Mouse (Mus musculus) hindbrain, embryonic 14.5 days (tissue): ENCODE results near the gene Kpna3. TPM values are rescaled to one million over a fixed set of nuclear protein-coding genes. Genes with fewer than 3 reads are reported as not detected.

ENCODE experiments used
- ATAC-seq: fragments of 200-750 bp; cut with Nextera tagmentation; 2 replicates; pipeline ENCODE4 v1.8.0; 2017; ENCODE audit warnings: moderate number of reproducible peaks, mild to moderate bottlenecking, moderate TSS enrichment, moderate library complexity; ENCODE audit not compliant: low FRiP score
- DNase-seq: peaks from one replicate; pipeline ENCODE4 v3.0.0-alpha.2; 2015; ENCODE audit warnings: low spot score
- H3K27ac ChIP-seq: fragments of 300-500 bp; sonication (generic); 2 replicates; pipeline ENCODE4 v1.5.1; 2014; ENCODE audit warnings: mild to moderate bottlenecking, moderate library complexity
- H3K27me3 ChIP-seq: fragments of 300-500 bp; sonication (generic); 2 replicates; pipeline ENCODE4 v1.6.1; 2014; ENCODE audit warnings: mild to moderate bottlenecking, low read length, mixed read lengths; ENCODE audit not compliant: control insufficient read depth, insufficient read depth
- H3K36me3 ChIP-seq: fragments of 300-500 bp; sonication (generic); replicated peaks from 2 replicates; pipeline ENCODE4 v1.6.1; 2014; ENCODE audit not compliant: control insufficient read depth, insufficient read depth
- H3K4me1 ChIP-seq: fragments of 300-500 bp; sonication (generic); replicated peaks from 2 replicates; pipeline ENCODE4 v1.6.1; 2014; ENCODE audit warnings: antibody characterized with exemption, low read length, mixed read lengths; ENCODE audit not compliant: control insufficient read depth, insufficient read depth
- H3K4me2 ChIP-seq: fragments of 300-500 bp; sonication (generic); replicated peaks from 2 replicates; pipeline ENCODE4 v1.6.1; 2014; ENCODE audit warnings: mild to moderate bottlenecking, moderate library complexity
- H3K4me3 ChIP-seq: fragments of 300-500 bp; sonication (generic); replicated peaks from 2 replicates; pipeline ENCODE4 v1.5.1; 2014; ENCODE audit warnings: mild to moderate bottlenecking, low read length
- H3K9ac ChIP-seq: fragments of 300-500 bp; sonication (generic); 2 replicates; pipeline ENCODE4 v1.6.1; 2014
- H3K9me3 ChIP-seq: fragments of 300-500 bp; sonication (generic); 2 replicates; pipeline ENCODE4 v1.6.1; 2016; ENCODE audit warnings: low read length; ENCODE audit not compliant: control insufficient read depth
- WGBS: fragments of 180-500 bp; shearing (Covaris S2); extraction: QIAGEN DNeasy Blood & Tissue Kit; methylation state at CpG from one replicate; pipeline ENCODE4 v1.1.7; 2014; 5-methylcytosine and 5-hydroxymethylcytosine counted together
- polyA plus RNA-seq: library from polyadenylated mRNA; unstranded; fragments of >200 nt; fragmentation: Nextera tagmentation; extraction: Ambion mirVana; gene quantifications from 2 replicates; pipeline ENCODE4 v1.2.1, GENCODE M21; 2014

The Kpna3 gene
- polyA plus RNA-seq, 1 experiment from 2014 or later, result 83.7 TPM

GRCm38 (mm10) chr14:61360131-61360980, 79.3 kb downstream of the Kpna3 start, which contains the start of gene Ebpl:
Ebpl (minus strand) TSS chr14:61360439.
- peak; percentile 82 for DNase-seq
- under 1% methylated on average over 40 of the region's 40 CpGs for WGBS
- H3K4me2 ChIP-seq, result peak within 1 kb of the TSS; percentile 68
- H3K27ac ChIP-seq, result peak within 1 kb of the TSS; percentile 81
- peaks cover under 1% of the 10 kb centered on the region for H3K36me3 ChIP-seq
- no peaks in the 10 kb centered on the region for H3K9me3 ChIP-seq
- peaks cover 19% of the 10 kb centered on the region for H3K4me1 ChIP-seq
- H3K27me3 ChIP-seq, result no peaks in the 10 kb centered on the region
- peak; percentile 95 for ATAC-seq
- peak within 1 kb of the TSS; percentile 67 for H3K4me3 ChIP-seq
- H3K9ac ChIP-seq, result peak within 1 kb of the TSS; percentile 81

DNA sequence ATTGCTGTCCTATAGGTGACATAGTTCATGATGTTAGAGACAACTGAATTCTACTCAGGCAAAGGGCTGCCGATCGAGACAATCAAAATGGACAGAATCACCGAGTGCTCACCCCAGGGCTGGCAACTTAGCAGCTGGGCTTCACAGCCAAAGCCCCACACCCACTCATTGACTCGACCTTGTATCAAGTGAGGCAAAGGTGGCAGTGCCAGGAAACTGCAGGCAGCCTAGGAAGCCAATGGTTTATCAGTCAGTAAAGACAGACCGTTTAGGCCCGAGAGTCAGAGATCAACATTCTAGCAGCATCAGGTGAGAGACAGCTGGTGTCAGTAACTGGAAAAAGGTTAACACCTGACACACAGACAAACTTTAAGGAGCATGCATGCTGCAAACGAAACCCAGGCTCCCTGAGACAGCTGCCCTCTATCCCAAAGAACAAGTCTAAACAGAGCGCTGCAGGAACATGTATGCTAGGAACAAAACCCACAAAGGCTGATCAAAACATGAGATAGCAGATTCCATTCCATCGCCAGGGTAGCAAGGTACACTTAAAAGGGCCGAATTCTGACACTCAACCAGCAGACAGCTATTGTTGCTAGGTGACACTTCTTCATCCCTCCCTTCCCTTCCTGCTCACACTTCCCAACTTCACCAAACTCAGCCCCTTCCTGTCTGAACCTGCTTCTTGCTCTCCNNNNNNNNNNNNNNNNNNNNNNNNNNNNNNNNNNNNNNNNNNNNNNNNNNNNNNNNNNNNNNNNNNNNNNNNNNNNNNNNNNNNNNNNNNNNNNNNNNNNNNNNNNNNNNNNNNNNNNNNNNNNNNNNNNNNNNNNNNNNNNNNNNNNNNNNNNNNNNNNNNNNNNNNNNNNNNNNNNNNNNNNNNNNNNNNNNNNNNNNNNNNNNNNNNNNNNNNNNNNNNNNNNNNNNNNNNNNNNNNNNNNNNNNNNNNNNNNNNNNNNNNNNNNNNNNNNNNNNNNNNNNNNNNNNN, 85.1 kb downstream of the Kpna3 start:
- DNase-seq (no peak), ATAC-seq (no peak)
- Histone ChIP-seq H3K9me3 (no peaks in the 10 kb centered on the region), H3K27ac (no peak overlapping the region), H3K27me3 (no peaks in the 10 kb centered on the region), H3K9ac (no peak overlapping the region), H3K4me3 (no peak overlapping the region), H3K36me3 (no peaks in the 10 kb centered on the region), H3K4me1 (peaks cover 6% of the 10 kb centered on the region; the same call in 1 of the 2 replicates), H3K4me2 (no peak overlapping the region)
- 78% methylated on average over 10 of the region's 10 CpGs for WGBS

GRCm38 (mm10) chr14:61350808-61351207, 88.9 kb downstream of the Kpna3 start:
- Histone ChIP-seq H3K27ac (no peak overlapping the region), H3K27me3 (no peaks in the 10 kb centered on the region), H3K4me3 (no peak overlapping the region), H3K36me3 (no peaks in the 10 kb centered on the region), H3K4me2 (no peak overlapping the region), H3K4me1 (no peaks in the 10 kb centered on the region), H3K9ac (no peak overlapping the region), H3K9me3 (no peaks in the 10 kb centered on the region)
- DNase-seq, result no peak
- no peak for ATAC-seq
- 73% methylated on average over 6 of the region's 6 CpGs for WGBS

GRCm38 (mm10) chr14:61349876-61350275, 89.8 kb downstream of the Kpna3 start:
- 97% methylated on average over 4 of the region's 4 CpGs for WGBS
- Histone ChIP-seq H3K9me3 (no peaks in the 10 kb centered on the region), H3K27me3 (no peaks in the 10 kb centered on the region), H3K36me3 (no peaks in the 10 kb centered on the region), H3K4me3 (no peak overlapping the region), H3K4me2 (no peak overlapping the region), H3K4me1 (no peaks in the 10 kb centered on the region), H3K9ac (no peak overlapping the region), H3K27ac (no peak overlapping the region)
- no peak for ATAC-seq
- DNase-seq, result no peak

DNA sequence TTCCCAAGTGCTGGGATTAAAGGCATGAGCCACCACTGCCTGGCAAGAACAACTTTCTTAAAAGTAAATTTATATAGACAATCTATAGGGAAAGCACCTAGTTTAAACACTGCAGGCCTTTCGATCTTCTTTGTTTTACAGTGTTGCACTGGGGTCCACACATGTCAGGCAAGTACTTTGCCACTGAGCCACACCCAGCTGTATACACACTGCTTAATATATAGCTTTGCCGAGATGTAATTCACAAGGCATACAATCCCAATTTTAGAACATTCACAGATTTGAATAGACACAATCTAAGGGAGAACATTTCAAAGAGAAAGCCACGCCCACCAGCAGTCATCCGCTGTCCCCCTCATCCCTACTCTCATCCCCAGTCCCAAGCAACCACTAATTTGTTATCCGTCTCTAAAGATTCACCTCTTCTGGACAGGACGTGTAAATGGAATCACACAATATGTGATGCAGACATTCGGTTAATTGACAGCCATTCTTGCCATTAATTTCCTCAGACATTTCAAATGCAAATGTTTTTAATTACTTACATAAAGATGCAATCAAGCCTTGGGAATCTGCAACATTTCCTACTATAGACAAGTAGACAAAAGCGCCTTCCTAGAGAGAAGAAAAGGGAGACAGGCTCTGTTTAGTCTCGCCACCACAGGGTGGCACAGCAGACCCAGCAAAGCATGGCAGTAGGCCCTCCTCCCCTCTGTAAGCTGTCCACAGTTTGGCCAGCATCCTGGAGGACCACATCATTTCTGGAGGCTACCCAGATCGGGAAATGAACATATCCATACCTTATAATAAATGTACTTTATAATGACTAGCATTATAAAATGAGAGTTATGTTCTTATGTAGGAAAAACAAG, 92.6 kb downstream of the Kpna3 start:
- Histone ChIP-seq H3K4me2 (no peak overlapping the region), H3K9ac (no peak overlapping the region), H3K27ac (no peak overlapping the region), H3K4me3 (no peak overlapping the region), H3K9me3 (no peaks in the 10 kb centered on the region), H3K27me3 (no peaks in the 10 kb centered on the region), H3K4me1 (no peaks in the 10 kb centered on the region), H3K36me3 (no peaks in the 10 kb centered on the region)
- WGBS, result 49% methylated on average over 10 of the region's 10 CpGs
- DNase-seq (peak; percentile 46), ATAC-seq (peak; percentile 59; the same call in 1 of the 2 replicates)

DNA sequence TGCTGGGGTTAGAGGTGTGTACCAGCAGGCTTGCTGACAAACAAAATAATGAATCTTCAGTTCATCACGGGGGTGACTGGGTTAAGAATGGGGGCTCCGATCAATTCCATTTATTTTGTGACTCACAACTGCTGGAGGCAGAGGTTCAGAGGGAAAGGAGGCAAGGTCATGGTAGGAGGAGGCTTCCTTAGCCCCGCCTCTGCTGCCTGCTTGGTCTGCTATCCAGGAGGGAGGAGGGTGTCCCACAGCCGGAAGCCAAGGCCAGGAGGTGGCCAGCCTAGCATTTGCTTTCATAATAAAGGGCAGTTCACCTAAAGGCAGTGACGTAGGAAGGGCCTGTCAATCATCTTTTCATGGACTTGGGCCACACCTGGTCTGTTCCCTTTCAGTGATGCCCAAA, 95.1 kb downstream of the Kpna3 start:
- H3K27ac ChIP-seq, result no peak overlapping the region
- H3K4me3 ChIP-seq, result no peak overlapping the region
- no peaks in the 10 kb centered on the region for H3K9me3 ChIP-seq
- no peak overlapping the region for H3K4me2 ChIP-seq
- no peak overlapping the region for H3K9ac ChIP-seq
- ATAC-seq (no peak), DNase-seq (no peak)
- H3K4me1 ChIP-seq, result no peaks in the 10 kb centered on the region
- H3K36me3 ChIP-seq, result no peaks in the 10 kb centered on the region
- WGBS, result 72% methylated on average over 5 of the region's 5 CpGs
- H3K27me3 ChIP-seq, result no peaks in the 10 kb centered on the region

- Histone ChIP-seq H3K27ac (no peak overlapping the region), H3K9ac (no peak overlapping the region), H3K27me3 (no peaks in the 10 kb centered on the region), H3K9me3 (no peaks in the 10 kb centered on the region), H3K4me3 (no peak overlapping the region), H3K4me2 (no peak overlapping the region), H3K36me3 (no peaks in the 10 kb centered on the region), H3K4me1 (no peaks in the 10 kb centered on the region)
- 88% methylated on average over 4 of the region's 4 CpGs for WGBS
- DNase-seq (no peak), ATAC-seq (no peak)
Observed at GRCm38 (mm10) chr14:61339381-61339780, 100.3 kb downstream of the Kpna3 start.

DNA sequence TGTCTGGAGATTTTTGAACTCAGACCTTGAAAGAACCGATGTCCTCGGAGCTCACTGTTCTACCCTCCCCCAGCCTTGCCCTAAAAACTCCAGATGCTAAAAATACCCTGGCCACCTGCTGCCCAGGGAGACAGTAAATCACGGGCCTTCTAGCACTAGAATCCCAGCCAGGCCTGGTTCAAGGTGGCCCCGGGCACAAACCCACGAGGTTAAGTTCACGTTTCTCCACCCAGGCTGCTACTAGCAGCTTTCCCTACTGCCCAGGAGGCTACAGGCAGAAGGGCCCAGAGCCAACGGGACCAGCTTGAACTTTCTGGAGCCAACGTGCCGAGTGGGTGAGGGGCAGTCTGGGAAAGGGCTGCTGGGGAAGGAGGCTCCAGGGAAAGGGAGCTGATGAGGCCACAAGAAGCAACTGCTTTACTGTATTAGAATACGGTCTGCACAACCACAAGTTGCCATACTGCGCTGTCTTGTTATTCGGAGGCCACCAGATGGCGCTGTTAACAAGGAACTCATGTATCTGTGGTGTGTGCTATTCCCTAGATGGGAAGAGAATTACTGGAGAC, 108.6 kb downstream of the Kpna3 start:
- no peaks in the 10 kb centered on the region for H3K9me3 ChIP-seq
- H3K9ac ChIP-seq, result 0 out of 2 replicates have a peak overlapping the region, but pooled peaks have one; percentile 28
- ATAC-seq (peak; percentile 75), DNase-seq (peak; percentile 90)
- no peaks in the 10 kb centered on the region for H3K27me3 ChIP-seq
- peak overlapping the region; percentile 52; the same call in 1 of the 2 replicates for H3K27ac ChIP-seq
- H3K4me2 ChIP-seq, result peak overlapping the region; percentile 26
- H3K4me1 ChIP-seq, result peaks cover 13% of the 10 kb centered on the region; the same call in 1 of the 2 replicates
- H3K4me3 ChIP-seq, result no peak overlapping the region
- H3K36me3 ChIP-seq, result no peaks in the 10 kb centered on the region
- 18% methylated on average over 13 of the region's 13 CpGs for WGBS
